Mouse (Mus musculus) Patski (cell line): ENCODE measurements around the gene B3gnt2. TPM values are rescaled to one million over a fixed set of nuclear protein-coding genes. Genes with fewer than 3 reads are reported as not detected.
A peak's percentile ranks its signal among the peaks of the same experiment; 100 is the strongest.

Source experiments
- ATAC-seq: fragments of 100-300 bp; one replicate; pipeline ENCODE4 v1.8.0; 2021
- CTCF ChIA-PET: fragments of 350-600 bp; sonication (Branson Sonifier 250); formaldehyde crosslinking; loops from one replicate; lab custom pipeline; 2022; ENCODE audit warnings: inconsistent platforms; lab: Charles Lee
- POLR2A ChIA-PET: fragments of 350-600 bp; sonication (Branson Sonifier 250); formaldehyde crosslinking; loops from one replicate; lab custom pipeline; 2022; ENCODE audit warnings: antibody characterized with exemption, inconsistent platforms; lab: Charles Lee
- DNase-seq: peaks from one replicate; pipeline ENCODE4 v3.0.0-alpha.2; 2011; ENCODE audit warnings: low read depth, low spot score
- H3K27me3 ChIP-seq: fragments of 371-371 bp; one replicate; pipeline ENCODE4 v1.5.1; 2021
- CTCF ChIP-seq: fragments of 100-300 bp; IDR thresholded peaks from one replicate; pipeline ENCODE4 v1.5.1; 2021
- in situ Hi-C: fragments of 300-500 bp; cut with MboI; formaldehyde crosslinking; loops from 3 replicates; pipeline ENCODE4 v1.11.1; 2018; ENCODE audit warnings: low pct_unique_long_range_greater_than_20kb, mixed read lengths
- polyA plus RNA-seq: library from polyadenylated mRNA; unstranded; gene quantifications from one replicate; pipeline ENCODE4 v1.2.3, GENCODE M21; 2021

The B3gnt2 gene
- polyA plus RNA-seq, 1 experiment from 2014 or later: 20.3 TPM

- no peaks in the 10 kb centered on the region for H3K27me3 ChIP-seq
- in situ Hi-C loops: loop anchor here (5.0 kb wide), 1 partner anchor 79 kb away; no protein-coding TSS in a partner anchor
- no peak for TF ChIP-seq CTCF
- ATAC-seq (no peak), DNase-seq (no peak)
- CTCF ChIA-PET: interaction anchor here (1.2 kb wide), 1 partner anchor 26 kb away, joined by 3 read pairs; no protein-coding TSS in a partner anchor
- POLR2A ChIA-PET: interaction anchor here (1.1 kb wide), 1 partner anchor 9 kb away, joined by 3 read pairs; no protein-coding TSS in a partner anchor
Observed at GRCm38 (mm10) chr11:22873383-22873782, 12.6 kb upstream of the B3gnt2 start.

- CTCF ChIA-PET: interaction anchor here (1.2 to 1.5 kb wide), 4 partner anchors 12 to 27 kb away, joined by 3 read pairs; no protein-coding TSS in a partner anchor
- peak; percentile 54 for ATAC-seq
- no peak for TF ChIP-seq CTCF
- DNase-seq: no peak
- no peaks in the 10 kb centered on the region for H3K27me3 ChIP-seq
- POLR2A ChIA-PET: interaction anchor here (1.0 to 1.4 kb wide), 2 partner anchors 13 to 19 kb away, joined by 3 read pairs; no protein-coding TSS in a partner anchor
- in situ Hi-C loops: loop anchor here (5.0 kb wide), 1 partner anchor 80 kb away; no protein-coding TSS in a partner anchor
Observed at GRCm38 (mm10) chr11:22872307-22872680, 11.5 kb upstream of the B3gnt2 start.

- no peaks in the 10 kb centered on the region for H3K27me3 ChIP-seq
- peak; percentile 21 for ATAC-seq
- no peak for TF ChIP-seq CTCF
- in situ Hi-C loops: loop anchor here (5.0 kb wide), 1 partner anchor 81 kb away; no protein-coding TSS in a partner anchor
- no peak for DNase-seq
- POLR2A ChIA-PET: interaction anchor here (1.0 to 1.4 kb wide), 2 partner anchors 12 to 19 kb away, joined by 3 read pairs; no protein-coding TSS in a partner anchor
- CTCF ChIA-PET: interaction anchor here (1.1 to 1.5 kb wide), 4 partner anchors 12 to 143 kb away, joined by 3 read pairs; no protein-coding TSS in a partner anchor
Observed at GRCm38 (mm10) chr11:22871628-22872306, 11.0 kb upstream of the B3gnt2 start.

- ChIA-PET POLR2A (no interaction called here), CTCF (interaction anchor here (1.5 to 1.8 kb wide), 3 partner anchors 9 to 88 kb away, joined by 3 to 6 read pairs (median 5); no protein-coding TSS in a partner anchor)
- in situ Hi-C loops: no loop called here
- DNase-seq (no peak), ATAC-seq (no peak)
- H3K27me3 ChIP-seq: no peaks in the 10 kb centered on the region
- TF ChIP-seq CTCF: no peak
Observed at GRCm38 (mm10) chr11:22868582-22868981, 7.8 kb upstream of the B3gnt2 start.

GRCm38 (mm10) chr11:22867691-22868090 lies 6.9 kb upstream of the B3gnt2 start:
- DNase-seq: no peak
- ChIA-PET CTCF (interaction anchor here (1.5 to 1.8 kb wide), 3 partner anchors 8 to 89 kb away, joined by 3 to 6 read pairs (median 5); no protein-coding TSS in a partner anchor), POLR2A (no interaction called here)
- H3K27me3 ChIP-seq: no peaks in the 10 kb centered on the region
- in situ Hi-C loops: no loop called here
- no peak for TF ChIP-seq CTCF
- no peak for ATAC-seq

- no peak for DNase-seq
- ChIA-PET CTCF (no interaction called here), POLR2A (no interaction called here)
- no peak for TF ChIP-seq CTCF
- H3K27me3 ChIP-seq: no peaks in the 10 kb centered on the region
- ATAC-seq: no peak
- in situ Hi-C loops: no loop called here
Observed at GRCm38 (mm10) chr11:22865635-22866246, 5.0 kb upstream of the B3gnt2 start.

- in situ Hi-C loops: loop anchor here (5.0 kb wide), 1 partner anchor 227 kb away; no protein-coding TSS in a partner anchor
- no peaks in the 10 kb centered on the region for H3K27me3 ChIP-seq
- DNase-seq (no peak), ATAC-seq (no peak)
- POLR2A ChIA-PET: no interaction called here
- CTCF ChIA-PET: interaction anchor here (0.9 kb wide), 1 partner anchor 81 kb away, joined by 3 read pairs; no protein-coding TSS in a partner anchor
- no peak for TF ChIP-seq CTCF
Observed at GRCm38 (mm10) chr11:22864305-22865060, 3.7 kb upstream of the B3gnt2 start.

GRCm38 (mm10) chr11:22863581-22863980 lies 2.8 kb upstream of the B3gnt2 start:
- ChIA-PET POLR2A (no interaction called here), CTCF (no interaction called here)
- DNase-seq: no peak
- TF ChIP-seq CTCF: no peak
- no peaks in the 10 kb centered on the region for H3K27me3 ChIP-seq
- in situ Hi-C loops: loop anchor here (5.0 kb wide), 1 partner anchor 226 kb away; no protein-coding TSS in a partner anchor
- ATAC-seq: no peak

- H3K27me3 ChIP-seq: no peaks in the 10 kb centered on the region
- TF ChIP-seq CTCF: no peak
- ATAC-seq (no peak), DNase-seq (no peak)
- POLR2A ChIA-PET: interaction anchor here (0.7 kb wide), 1 partner anchor 71 kb away, joined by 3 read pairs; no protein-coding TSS in a partner anchor
- CTCF ChIA-PET: interaction anchor here (1.4 kb wide), 1 partner anchor 22 kb away, joined by 3 read pairs; no protein-coding TSS in a partner anchor
- in situ Hi-C loops: loop anchor here (5.0 kb wide), 1 partner anchor 224 kb away; no protein-coding TSS in a partner anchor
Observed at GRCm38 (mm10) chr11:22861315-22861714, 554 bp upstream of the B3gnt2 start.
